Mouse (Mus musculus) cerebellum, adult 11-12 months (tissue): Measurements from ENCODE around the gene Arhgef6.

Experiments
- DNase-seq: peaks from one replicate; pipeline ENCODE4 v3.0.0; 2022

The Arhgef6 gene

DNA sequence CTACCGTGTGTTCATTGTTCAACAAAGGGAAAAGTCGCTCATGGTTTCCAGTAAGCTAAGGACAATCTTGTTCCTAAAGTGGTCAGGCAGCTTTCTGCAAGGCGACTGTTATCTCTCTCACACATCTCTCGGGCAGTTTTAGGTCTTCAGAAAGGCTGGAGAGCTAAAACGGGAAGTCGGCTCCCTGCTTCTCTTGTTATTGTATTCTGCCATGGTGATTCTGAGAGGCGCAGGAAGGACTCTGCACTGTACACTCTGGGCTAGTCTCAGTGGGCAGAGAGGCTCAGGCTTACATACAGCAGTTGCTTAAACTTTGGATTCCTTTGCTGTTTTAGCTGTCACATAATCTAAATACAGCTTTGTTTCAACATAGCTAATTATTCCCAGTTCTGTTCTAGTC is 39.6 kb downstream of the Arhgef6 start:
- DNase-seq = no peak

DNA sequence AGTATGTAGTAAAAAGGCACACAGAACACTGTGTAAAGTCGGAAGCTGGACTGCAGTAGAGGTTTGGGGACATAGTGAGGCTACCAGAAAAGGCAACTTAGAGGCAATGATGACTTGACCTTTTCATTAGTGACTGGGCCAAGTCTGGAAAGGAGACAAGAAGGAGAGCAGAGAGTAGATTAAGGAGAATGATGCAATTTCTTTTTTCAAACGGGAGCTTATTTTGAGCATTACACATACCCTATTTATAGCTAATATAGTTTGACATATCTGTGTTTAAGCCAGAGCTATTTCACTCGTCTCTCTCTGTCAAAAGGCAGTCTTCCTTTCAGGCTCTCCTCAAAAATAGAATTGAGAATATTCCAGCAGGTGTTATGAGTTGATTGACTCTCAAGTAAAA is 50.1 kb downstream of the Arhgef6 start:
- DNase-seq = no peak

DNA sequence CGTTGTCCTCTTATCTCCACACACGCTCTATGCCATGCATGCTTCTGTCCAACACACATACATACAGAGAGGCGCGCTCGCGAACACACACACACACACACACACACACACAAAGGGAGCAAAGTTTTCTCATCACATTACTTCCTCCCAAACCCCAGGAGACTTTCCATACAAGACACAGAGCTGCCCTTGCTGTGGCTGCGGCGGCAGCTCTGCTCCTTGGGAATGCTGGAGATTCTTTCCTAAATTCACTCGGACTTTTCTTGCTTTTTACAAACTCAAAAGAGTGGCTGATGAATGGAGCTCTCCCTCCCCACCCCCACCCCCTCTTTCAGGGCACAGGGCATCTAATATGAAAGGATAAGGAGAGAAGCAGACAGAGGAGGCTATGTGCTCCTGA is 52.2 kb downstream of the Arhgef6 start:
- no peak for DNase-seq

DNA sequence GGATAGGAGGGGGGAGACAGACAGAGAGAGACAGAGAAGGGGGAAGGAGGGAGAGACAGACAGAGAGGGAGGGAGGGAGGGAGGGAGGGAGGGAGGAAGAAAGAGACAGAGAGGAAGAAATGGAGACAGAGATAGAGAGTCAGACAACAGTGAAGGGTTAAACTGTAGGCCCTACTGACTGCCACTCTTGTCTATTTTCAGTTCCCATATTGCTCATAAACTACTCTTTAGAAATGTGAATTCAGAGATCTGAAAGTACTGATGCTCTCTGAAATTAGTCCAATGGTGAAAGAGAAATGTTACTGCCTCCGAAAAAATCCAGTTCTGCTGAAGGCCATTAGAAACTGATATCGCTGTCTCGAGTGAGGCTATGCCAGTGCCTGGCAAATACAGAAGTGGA is 56.3 kb downstream of the Arhgef6 start:
- no peak for DNase-seq

DNA sequence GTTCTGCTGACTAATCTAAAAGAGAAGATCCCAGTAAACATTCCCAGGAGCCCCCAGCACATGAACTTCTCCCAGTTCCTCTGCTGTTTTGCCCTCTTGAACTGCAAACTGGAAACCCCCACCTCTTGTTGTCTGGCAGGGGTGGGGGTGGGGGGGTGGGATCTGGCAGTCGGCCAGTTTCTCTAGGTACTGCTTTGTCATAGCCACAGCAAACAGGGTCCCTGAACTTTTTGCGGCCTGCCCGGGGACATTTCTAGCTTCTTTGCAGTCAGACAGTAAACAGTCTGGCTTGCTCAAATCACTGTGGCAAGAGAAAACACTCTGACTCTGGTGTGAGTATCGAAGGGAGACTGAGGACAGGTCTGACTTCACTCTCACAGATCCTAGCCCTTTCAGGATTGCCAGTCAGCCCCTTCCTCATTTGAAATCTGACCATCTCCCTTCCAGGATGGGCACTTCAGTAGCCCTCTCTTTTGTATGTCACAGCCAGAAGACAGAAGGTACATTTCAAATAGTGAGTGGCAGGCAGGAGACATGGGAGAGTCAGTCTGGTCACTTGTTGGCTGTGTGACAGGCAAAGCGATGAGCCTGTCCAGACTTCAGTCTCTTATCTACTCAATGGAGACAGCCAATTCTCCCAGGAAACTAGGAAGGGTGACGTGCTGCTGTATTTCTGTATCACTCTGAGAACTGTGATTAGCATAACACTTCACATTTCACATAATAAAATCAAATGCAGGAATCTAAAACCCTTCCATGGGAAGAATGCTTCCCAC is 60.8 kb downstream of the Arhgef6 start:
- DNase-seq = no peak

DNA sequence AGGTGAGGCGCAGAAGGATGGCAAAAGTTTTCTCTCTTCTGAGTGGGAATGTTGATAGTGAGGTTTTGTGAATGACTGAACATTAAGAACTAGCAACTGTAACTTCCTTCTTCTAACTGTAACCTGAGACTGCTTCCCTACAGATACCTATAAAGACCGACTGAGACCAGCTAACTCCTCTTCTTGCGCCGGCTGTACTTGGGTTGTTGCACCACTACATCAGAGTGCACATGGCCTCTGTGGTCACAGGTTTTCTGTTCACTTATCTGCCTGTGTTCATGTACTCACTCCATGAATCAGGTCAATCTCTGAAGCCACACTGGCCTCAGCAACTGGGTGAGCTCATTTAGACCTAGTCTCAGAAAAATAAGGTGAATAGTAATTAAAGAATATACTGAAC is 75.0 kb downstream of the Arhgef6 start:
- DNase-seq = no peak

DNA sequence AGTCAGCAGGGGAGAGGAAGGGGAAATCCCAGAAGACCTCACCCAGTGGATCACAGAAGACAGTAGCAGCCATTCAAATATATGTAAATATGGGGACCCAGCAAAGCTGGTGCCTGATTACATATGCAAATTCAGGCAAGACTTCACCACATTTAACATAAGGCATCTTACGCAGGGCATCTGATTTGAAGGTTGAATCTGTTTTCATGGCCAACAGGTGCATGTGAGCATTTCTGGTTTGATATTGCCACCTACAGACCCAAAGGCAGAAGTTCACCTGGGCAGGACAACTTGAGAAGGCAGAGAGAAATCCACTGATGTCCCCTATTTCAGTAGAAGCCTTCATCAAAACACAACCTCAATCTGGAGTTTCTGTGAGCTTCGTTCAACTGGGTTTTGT is 77.8 kb downstream of the Arhgef6 start:
- no peak for DNase-seq

DNA sequence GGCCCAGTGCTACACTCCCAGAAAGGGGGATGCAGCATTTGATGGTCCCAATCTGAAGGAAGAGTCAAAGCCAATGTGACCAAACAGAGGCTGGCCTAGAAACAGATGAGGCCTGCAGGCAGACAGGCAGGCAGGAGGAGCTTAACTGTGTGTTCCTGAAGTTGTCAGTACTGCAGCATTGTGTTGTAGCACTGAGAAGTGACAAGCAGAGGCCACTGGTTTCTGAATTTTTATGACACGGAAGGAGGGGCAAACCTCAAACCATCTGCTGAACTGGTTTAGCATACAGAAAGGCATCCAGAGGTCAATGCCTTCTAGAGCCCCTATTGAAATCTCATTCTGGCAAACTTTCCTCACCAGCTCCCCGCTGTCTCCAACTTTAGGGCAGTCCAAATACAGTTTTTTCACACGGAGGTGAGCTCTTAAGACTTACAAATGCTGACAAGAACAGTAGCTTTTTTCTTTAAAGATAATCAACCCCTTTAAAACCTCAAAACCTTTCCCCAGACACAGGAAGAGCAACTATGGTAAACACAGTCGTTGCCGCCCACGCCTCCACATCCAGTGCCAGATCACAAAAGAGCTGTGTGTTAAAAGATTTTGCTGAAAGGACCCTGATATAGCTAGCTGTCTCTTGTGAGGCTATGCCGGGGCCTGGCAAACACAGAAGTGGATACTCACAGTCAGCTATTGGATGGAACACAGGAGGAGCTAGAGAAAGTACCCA is 85.0 kb downstream of the Arhgef6 start:
- DNase-seq = no peak

DNA sequence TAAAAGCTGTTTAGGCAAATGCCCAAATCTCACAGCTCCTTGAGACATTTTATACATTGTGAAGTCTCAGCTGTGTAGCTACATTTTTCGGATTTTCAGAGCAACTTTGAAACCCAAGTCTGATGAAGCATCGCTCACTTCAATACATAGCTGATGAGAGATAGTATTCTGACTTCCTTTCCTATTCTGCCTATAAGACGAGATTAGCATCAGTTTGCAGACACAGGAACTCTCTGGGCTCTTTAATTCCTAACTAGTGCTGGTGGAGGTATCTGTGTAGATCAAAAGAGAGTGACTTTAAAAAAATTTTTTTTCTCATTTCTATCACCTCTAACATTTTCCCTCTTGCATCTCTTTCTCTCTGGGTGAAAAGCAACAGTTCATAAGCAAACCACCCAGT is 100.0 kb downstream of the Arhgef6 start:
- no peak for DNase-seq

DNA sequence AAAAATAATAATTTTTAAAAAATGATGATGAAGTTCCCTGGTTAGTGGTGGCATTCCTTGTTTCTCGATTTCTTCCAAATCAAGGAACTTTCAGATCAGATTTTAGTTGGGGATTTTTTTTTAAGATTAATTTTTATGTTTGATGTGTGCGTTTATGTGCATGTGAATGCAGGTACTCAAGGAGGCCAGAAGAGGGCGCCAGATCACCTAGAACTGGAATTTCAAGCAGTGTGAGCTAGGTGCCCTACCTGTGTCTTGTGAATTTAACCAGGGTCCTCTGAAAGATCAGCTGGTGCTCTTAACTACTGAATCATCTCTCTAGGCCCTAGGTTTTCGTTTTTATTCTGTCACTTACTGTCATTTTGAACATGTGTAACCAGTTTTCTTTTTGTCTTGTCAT is 102.5 kb downstream of the Arhgef6 start:
- DNase-seq = no peak

DNA sequence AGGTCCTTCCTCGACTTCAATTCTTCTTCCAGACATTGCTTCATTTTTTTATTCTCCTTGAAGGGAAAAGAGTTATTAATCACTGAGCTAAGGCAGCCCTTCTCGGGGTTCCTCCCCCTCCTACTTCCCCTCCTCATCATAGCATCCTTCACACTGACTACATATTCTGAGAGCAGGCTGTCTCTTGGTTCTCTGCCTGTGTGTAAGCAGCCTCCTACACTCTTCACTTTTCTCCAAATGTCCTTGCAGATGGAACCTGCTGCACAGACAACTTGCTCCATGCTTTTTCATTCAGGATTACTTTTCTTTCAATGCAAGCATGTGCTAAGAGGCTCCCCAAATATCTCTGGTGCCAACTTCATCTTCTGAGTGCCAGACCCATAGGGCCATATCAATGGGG is 104.9 kb downstream of the Arhgef6 start:
- no peak for DNase-seq

DNA sequence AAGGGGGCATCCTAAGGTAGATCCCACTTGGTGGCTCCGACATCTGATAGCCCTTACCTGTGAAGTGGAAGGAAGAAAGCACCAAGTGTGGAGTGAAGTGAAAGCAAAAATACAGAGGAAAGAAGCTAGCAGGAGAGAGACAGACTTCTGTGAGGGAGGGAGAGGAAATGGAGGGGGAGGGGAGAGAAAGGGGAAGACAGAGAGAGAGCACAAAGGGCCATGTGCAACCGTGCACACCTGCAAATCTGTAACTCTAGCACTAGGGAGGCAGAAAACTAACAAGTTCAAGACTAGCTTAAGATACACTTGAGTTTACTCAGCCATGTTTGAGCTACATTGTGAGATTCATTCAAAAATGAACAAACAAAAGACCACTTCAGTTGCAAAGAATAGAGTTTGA is 110.4 kb downstream of the Arhgef6 start:
- DNase-seq = no peak

DNA sequence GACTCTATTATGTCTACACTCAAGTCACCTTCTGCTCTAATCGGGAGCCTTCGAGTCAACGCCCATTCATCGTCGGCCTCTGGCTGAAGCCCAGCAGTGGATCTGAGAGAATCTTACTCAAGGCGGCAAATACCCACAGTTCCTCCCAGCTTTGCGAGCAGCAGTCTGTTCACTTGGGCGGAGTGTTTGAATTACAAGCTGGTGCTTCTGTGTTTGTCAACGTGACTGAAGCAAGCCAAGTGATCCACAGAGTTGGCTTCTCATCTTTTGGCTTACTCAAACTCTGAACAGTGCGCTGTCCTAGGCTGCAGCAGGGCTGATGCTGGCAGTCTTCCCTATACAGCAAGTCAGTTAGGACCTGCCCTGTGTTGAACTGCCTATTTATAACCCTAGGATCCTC is 115.2 kb downstream of the Arhgef6 start:
- no peak for DNase-seq

DNA sequence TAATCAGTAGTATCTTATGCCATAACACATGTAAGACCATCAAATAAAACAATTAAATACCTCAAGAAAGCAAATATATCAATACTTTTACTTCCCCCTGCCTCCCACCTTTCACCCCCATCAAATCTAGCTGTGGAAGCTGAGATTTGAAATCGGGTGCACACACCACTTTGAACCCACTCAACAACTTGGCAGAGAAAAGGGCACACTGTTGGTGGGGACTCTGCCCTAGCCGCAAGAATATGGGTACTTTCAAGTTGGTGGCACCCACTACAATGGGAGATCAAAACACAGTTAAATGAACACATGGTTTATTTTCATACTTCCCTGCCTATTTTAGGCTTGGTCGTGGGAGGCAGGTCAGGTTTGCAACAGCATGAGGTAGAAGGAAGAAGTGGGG is 116.6 kb downstream of the Arhgef6 start:
- DNase-seq = no peak

DNA sequence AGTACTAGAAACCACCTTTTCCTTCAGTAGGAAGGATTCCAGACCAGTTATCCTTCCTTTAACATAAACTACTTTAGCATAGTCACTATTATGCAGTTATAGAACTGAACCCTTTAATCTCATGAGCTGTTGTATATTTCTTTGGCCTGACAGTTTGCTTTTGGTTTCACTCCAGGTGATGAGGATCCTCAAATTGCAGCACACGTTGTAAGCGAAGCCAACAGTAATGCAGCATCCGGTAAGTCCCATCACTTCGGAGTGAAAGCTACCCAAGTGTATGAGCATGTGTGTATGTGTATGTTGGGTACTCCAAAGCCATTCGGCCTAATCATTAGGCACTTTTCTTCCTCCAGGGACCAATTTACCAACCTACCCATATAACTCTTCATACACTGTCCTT is 119.0 kb downstream of the Arhgef6 start:
- no peak for DNase-seq

DNA sequence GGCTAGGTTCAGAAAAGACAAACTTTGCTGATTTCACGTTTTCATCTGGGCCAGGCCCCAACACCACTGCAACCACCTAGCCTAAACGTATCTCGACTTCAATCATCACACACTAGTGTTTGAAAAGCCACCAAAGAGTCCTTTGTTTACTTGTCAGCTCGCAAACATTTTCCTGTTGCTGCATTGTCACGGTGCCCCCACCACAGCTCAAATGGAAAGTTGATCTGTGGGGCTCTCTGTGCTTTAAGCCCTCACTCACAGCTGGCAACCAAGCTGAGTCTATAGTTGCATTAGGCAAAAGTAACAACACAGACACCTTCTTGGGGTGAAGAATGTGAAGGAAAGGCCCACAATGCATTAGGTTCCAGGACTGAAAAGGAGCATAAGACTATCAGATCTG is 122.3 kb downstream of the Arhgef6 start:
- no peak for DNase-seq

DNA sequence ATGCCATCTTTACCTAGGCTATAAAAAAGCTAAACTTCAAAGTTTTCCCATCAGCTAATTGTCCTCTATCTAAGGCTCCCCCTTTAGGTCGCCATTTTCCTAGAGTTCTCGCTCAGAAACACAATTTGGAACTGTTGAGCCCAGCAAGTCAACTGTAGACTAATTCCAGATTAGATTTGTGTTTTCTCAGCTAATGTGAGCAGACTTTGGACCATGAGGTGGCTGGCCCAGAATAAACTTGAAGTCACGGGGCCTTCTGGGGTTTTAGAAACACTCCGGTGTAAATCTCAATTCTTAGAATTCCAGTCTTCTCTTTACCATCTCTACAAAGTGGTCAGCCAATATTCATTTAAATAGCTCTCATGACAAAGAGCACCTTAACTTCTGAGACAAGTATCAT is 123.0 kb downstream of the Arhgef6 start:
- DNase-seq = no peak

DNA sequence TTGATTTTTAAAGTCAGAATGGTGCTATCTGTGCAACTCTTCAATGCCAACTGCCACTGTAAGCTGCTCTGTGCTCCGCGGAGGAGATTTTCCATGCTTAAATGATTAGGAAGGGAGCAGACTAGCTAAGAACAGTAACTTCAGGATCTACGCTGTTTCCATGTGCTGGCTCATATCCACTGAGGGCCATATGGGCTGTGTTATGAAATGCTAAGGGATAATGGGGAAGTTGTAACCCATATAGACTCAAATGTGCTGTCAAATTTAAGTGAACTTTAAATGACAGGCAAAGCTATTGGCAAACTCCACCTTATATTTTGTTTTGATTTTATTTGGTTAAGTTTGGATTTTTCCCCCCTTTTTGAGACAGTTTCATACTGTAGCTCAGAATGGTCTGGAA is 125.7 kb downstream of the Arhgef6 start:
- no peak for DNase-seq

DNA sequence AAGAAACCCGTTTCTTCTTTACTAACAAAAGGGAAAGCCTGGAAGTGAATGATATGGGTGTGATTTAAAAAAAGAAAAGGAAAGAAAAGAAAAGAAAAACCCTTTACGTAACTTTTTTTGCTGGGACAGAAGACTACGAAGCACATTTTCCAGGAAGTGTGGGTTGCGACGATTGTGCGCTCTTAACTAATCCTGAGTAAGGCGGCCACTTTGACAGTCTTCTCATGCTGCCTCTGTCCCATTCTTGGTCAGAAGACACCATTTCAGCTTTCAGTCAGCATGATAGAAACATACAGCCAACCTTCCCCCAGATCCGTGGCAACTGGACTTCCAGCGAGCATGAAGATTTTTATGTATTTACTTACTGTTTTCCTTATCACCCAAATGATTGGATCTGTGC is 126.7 kb downstream of the Arhgef6 start, which contains the start of gene Cd40lg:
TSS of gene Cd40lg (plus strand) at position 268 of the 400 bp plus-strand sequence.
- DNase-seq = no peak

DNA sequence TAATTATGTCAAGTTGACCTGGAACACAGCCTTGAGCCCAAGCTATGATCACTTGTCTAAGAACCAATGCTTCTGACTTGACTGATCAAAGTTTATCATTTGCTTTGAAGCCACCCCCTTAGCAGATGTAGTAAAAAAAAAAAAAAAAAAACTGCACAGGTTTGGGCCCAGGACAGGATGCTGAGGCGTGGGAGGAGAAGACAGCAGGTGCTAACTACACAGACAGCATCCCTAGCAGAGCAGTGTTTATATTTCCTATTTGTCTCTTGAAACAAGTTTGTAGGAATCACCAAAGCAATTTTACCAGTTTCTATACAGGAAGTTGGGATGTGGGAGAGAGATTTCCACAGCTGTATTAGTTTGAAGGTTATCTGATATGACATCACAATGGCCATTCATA is 127.9 kb downstream of the Arhgef6 start:
- DNase-seq = no peak

DNA sequence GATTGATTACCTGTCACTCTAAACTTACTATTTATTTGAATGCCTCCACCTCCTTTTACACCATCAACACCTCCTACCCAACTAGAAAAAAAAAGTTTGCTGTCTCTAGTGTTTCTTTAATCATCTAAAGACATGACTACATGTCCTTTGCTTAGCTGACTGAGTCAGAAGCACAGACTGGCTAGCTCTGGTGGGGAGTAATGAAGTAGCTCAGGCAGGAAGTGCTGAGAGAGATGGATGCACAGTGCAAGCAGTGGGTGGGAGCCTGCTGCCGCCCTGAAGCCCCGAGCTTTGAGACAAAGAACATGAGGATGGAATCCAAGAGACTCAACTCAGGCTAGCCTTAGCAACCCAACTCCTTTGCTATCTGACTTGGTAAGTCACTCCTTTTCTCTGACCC is 138.1 kb downstream of the Arhgef6 start:
- no peak for DNase-seq

DNA sequence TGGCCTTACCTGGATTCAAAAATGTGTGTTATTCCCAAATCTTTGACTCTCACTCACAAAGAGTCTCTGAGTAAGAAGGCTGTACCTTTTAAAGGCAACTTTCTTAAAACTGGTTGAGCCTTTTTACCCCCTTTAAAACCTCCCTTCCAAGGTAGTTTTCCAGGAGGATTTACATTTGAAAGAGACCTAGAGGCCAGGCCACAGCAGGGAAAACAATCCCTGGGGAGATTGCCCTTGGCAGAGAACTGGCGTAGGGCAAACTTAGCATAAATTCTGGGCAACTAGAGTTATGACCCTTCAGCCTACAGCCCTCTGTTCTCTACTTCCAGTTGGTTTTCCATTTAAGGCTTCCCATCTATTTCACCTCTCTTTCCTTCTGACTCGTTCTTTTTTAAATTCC is 140.5 kb downstream of the Arhgef6 start:
- no peak for DNase-seq

DNA sequence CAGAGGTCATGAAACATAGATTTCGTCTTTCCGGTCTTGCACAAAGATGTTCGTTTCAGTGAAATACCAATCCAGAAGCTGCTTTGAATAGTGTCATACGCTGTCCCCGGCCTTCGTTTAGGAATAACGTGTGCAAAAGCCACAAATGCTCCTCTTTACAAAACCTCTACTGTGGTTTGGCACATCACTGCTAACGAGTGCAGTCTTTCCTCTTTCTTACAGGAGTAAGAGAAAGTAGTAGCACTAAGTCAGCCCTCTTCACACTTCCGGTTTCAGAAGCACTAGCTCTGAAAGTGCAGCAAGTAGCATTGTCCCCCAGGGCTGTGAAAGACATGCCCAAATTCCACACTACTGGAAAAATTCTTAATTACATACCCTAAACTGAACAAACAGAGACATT is 142.2 kb downstream of the Arhgef6 start:
- DNase-seq = no peak

DNA sequence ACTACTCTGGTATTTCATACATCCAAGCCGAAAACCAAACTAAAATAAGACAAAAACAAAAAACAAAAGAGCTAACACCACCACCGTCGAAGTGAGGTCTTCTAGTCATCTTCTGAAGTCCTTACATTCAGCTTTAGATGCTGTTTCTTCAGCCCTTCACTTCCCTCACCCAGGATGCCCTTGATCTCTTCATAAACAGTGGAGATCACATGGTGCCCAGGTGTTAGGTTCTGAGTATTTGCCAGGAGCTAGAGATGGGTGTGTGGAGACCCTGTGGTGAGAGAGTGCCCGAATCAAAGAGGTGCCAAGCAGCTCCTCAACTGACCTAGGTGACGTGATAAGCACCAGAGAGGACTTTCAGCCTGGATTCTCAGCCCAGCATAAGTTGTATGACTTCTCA is 149.2 kb downstream of the Arhgef6 start:
- DNase-seq = no peak

DNA sequence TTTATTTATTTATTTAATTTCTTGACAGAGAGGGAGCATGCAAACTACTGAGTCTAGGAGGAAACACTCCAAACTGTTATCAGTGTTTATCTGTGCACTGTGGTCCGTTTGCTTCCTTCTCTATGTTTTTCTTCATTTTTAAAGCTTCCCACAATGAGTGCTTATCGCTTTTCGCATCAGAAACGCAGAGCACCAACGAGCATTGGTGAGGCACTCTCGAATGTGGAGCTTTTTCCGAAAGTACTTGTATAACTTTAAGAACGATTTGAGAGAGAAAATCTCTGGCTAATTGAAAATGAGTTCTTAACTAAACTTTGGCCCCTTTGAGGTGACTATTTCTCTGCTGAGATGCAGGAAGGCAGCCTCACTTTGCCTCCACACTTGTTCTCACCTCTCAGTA is 151.2 kb downstream of the Arhgef6 start:
- DNase-seq = no peak
